Mouse (Mus musculus) ZHBTc4 (cell line): ENCODE data around the gene Prss16.

ENCODE experiments used
- DNase-seq: peaks from one replicate; pipeline ENCODE4 v3.0.0-alpha.2; 2011; ENCODE audit warnings: low read depth, low spot score

Gene Prss16

GRCm38 (mm10) chr13:22036149-22036956, 26.8 kb upstream of the Prss16 start:
- DNase-seq = peak; percentile 69

GRCm38 (mm10) chr13:22035267-22036148, 26.0 kb upstream of the Prss16 start, which contains the start of the genes Hist1h2ah and Hist1h2bk:
TSS of gene Hist1h2ah (minus strand) at chr13:22035568.
TSS of gene Hist1h2bk (plus strand) at chr13:22035870.
- DNase-seq = peak; percentile 97

- DNase-seq = peak; percentile 60
Observed at GRCm38 (mm10) chr13:22034443-22035266, 25.1 kb upstream of the Prss16 start.

- no peak for DNase-seq
Observed at GRCm38 (mm10) chr13:22033741-22034442, 24.4 kb upstream of the Prss16 start.

- DNase-seq = peak; percentile 52
Observed at GRCm38 (mm10) chr13:22030493-22030892, 21.0 kb upstream of the Prss16 start.

GRCm38 (mm10) chr13:22029928-22030327, 20.4 kb upstream of the Prss16 start:
- DNase-seq = peak; percentile 74

GRCm38 (mm10) chr13:22028673-22029460, 19.3 kb upstream of the Prss16 start:
- DNase-seq = peak; percentile 97

GRCm38 (mm10) chr13:22026058-22027031, 16.8 kb upstream of the Prss16 start:
- peak; percentile 89 for DNase-seq

- DNase-seq = peak; percentile 92
Observed at GRCm38 (mm10) chr13:22022241-22022640, 12.7 kb upstream of the Prss16 start.

GRCm38 (mm10) chr13:22021581-22021980, 12.0 kb upstream of the Prss16 start:
- DNase-seq = no peak

- peak; percentile 71 for DNase-seq
Observed at GRCm38 (mm10) chr13:22020901-22021339, 11.4 kb upstream of the Prss16 start.

GRCm38 (mm10) chr13:22019934-22020835, 10.6 kb upstream of the Prss16 start:
- no peak for DNase-seq

- peak; percentile 93 for DNase-seq
Observed at GRCm38 (mm10) chr13:22015479-22016450, 6.2 kb upstream of the Prss16 start.

- DNase-seq = no peak
Observed at GRCm38 (mm10) chr13:22014411-22014845, 4.9 kb upstream of the Prss16 start.

- DNase-seq = no peak
Observed at GRCm38 (mm10) chr13:22013716-22014115, 4.2 kb upstream of the Prss16 start.

GRCm38 (mm10) chr13:22008707-22009106, 835 bp downstream of the Prss16 start:
- no peak for DNase-seq
